Mouse (Mus musculus) kidney, adult 9 months (tissue): ENCODE data around the gene Tbx19.

Experiments
- DNase-seq: peaks from one replicate; pipeline ENCODE4 v3.0.0; 2022

Gene Tbx19

DNA sequence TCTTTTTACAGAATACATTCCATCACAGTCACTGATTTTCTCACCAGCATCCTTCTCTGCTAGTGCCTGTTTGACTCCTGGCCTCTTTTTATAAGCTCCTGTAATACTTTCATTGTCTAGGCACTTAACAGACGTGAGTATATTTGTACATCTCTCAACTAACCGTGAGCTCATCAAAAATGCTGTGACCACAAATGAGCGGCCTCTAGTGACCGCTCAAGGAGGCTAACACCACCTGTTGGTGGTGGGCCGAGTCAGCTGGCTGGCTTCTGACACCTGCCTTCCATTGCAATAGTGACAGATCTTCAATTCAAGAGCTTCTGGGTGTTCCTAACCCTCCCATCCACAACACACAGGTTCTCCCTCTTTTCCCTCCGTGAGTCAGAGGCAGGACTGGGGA lies 22.8 kb upstream of the Tbx19 start:
- no peak for DNase-seq

DNA sequence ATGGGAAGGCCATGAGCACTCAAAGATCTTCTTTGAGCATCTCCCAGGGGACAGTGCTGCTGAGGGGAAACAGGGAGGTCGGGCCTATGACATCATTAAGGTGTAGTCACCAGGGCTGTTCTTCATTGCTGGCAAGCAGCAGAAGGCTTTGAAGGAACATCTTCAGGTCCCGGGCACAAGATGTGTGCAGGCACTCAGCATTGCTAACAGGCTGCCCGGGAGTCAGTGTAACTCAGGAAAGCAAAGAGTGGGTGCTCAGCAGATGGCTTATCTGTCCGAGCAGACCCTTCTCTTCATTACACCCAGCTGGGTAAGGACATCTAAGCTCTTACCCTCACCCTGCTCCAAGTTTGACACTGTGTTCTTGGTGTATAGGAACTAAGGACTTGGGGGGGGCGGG lies 18.7 kb upstream of the Tbx19 start:
- DNase-seq, result no peak

DNA sequence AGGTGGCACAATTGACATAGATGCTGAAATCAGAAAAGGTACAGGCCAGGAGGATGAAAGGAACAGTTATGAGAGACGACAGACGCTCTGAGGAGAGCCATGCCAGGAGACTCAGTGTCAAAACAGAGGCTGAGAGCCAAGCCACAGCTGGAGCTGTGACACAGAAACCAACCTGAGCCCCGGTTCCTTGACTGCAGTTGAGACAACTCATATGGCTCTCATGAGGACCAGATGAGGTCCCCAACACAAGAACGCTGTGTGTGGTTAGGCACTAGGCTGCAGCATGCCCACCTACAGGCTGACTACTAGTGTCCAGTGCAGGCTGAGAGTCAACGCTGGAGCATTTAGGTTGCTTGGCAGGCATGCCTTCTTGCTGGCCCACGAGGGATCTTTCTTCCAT lies 17.5 kb upstream of the Tbx19 start:
- DNase-seq, result no peak

DNA sequence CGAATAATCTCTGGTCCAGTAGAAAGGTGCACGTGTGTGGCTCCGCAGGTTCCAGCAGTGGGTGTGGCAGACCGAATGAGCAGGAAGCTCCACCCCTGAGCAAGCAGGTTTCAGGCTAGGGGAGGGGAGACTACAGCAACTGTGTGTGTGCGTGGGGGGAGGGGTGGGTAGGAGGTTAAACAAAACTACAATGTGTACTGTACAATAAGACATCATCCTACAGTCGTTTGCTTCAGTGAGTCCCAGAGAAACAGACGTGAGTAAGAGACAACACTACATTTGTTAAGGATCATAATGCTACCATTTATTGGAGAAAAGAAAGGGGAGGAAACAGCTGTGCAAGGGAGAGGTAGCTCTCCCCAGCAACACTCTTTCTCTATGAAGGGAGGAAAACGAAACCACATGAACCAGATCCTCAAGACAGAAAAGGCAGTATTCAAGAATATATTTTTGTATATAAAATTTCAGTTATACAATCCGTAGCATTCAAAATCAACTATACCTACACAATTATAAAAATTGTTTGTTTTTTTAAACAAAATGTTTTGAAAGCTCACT lies 13.6 kb upstream of the Tbx19 start:
- no peak for DNase-seq

DNA sequence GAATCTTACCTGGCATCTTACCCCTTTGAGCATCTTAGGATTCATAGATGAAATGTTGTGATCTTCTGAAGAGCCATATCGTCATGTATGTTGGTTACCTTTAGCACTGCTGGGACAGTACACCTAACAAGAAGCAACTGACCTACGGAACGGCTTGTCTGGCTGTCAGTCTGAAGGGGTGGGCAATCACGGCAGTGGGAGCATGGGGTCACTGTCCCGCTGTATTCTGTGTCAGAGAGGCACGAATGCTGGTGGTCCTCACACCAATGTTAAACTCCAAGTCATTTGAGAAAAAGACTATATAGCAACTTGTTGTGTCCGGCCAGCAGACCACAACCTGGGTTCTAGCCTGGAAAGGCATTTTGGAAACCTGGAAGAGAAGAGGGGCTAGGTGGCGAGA lies 10.7 kb upstream of the Tbx19 start:
- DNase-seq, result no peak

DNA sequence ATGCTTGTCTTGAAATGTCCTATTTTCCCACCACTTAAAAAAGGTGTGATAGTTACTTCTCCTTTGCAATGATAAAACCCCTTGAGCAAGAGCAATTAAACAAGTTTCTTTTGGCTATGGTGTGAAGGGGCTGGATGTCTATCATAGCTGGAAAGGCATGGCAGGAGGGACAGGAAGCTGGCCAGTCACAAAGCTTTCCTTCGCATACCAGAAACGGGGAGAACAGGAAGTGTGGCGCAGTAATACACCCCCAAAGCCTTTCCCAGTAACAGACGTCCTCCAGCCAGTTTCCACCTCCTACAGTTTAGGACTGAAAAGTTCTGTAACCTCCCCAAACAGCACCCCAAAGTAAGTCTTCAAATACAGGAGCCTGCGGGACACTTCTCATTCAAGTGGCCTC lies 9.6 kb upstream of the Tbx19 start:
- DNase-seq, result no peak

DNA sequence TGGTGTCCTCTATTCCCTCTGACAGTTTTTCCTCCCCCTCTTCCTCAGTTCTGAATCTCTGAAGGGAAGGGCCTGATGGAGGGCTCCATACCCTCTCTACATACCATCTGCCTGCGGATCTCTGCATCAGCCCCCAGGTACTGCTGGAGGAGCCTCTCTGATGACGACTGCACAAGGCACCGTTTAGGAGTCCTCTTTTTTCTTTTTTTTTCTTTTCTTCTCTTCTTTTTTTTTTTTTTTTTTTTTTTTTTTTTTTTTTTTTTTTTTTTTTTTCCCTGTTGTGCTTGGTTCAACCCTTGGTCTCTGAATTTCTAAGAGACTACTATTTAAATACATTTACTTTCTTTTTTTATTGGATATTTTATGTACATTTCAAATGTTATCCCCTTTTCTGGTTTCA lies 8.9 kb upstream of the Tbx19 start:
- DNase-seq, result no peak

DNA sequence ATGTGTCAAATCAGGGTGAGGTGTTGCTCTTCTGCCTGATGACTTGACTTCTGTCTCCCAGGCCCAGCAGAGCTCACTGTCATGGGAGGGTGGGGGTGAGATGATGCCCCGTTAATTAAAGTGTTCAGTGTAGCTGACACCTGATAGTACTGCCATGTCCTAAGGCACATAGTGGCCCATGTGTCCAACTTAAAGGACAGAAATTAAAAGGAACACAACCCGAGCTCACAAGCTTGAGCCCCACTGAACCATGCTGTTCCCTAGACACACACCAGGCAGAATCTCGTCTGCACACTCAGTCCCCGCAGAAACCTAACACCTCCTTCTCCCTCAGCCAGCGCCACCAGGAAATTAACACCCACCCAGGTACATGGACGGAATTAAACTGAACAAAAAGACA lies 4.3 kb upstream of the Tbx19 start:
- DNase-seq, result no peak

DNA sequence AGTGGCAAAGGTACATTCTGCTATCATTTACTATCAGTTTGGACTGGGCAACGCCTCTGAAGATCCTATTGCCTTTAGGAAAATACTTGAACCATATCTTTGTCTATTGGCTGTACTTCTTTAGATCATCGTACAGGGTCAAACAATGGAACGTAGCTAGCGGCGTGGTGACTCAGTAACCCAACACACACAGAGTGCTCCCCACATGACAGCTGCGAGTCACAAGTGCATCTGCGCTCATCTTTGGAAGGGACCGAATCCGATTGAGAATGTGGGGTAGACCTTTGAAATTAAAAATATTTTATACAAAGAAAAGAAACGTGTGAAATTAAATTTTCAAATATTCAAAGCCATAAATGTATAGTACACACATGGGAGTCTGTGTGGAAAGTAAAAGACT lies 1.7 kb downstream of the Tbx19 start:
- no peak for DNase-seq

DNA sequence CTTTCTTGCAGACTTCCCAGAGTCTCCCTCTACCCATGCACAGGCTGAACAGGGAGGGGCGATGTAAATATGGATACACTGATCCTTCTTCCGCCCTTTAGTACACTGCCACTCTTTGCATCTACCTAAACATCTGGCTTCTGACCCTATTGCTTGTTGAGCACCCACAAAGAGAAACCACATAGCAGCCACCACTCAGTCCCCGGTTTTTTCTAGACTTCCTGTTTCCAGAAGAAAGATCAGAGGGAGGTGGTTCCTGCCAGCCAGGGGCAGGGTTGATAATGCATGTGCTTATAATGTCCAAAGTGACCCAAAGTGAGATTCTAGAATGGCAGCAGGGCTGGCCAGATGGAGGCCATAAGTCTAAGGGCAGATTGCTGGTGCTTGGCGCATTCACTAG lies 6.4 kb downstream of the Tbx19 start:
- DNase-seq, result no peak

DNA sequence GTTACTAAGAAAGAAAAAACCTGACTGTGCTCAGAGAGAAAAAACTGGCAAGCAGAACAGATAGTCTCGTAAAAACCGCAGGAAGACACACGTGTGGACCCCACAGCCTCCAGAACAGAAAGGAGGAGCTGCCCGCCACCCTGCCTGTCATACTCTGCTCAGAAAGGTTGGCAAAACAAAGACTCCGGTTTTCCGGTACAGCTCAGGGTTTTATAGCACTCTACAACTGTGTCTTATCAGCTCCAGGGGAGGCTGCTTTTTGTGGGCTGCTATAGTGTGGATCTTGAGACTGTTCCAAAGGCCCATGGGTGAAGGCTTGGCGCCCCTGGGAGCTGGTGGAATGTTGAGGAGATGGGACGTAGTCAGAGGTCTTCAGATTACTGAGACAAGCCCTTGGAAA lies 9.4 kb downstream of the Tbx19 start:
- no peak for DNase-seq

DNA sequence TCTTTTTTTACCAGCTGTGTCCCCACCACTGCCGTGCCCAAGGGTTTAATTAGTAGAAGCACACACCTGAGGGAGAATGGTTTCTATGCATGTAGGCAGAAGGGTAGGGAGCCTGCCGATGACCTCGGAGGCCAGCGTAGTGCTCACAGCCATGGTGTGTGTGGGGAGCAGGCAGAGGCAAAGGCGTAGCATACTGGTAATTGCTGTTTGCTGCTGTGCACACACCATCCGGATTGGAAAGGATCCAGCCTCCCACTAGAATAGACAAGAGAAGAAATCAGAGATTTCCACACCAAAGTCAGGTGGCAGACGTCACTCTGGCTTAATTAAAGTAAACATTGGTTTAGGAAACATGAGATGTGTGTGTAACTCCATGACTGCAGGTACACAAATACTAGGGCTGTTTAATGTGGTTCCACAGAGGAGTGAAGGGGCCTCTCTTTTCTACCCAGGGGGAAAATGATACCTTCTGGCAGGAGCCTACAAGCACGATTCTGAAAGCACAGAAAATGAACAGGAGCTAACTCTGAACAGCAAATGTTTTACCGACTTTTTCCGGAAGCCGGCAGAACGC lies 18.1 kb downstream of the Tbx19 start:
- no peak for DNase-seq

DNA sequence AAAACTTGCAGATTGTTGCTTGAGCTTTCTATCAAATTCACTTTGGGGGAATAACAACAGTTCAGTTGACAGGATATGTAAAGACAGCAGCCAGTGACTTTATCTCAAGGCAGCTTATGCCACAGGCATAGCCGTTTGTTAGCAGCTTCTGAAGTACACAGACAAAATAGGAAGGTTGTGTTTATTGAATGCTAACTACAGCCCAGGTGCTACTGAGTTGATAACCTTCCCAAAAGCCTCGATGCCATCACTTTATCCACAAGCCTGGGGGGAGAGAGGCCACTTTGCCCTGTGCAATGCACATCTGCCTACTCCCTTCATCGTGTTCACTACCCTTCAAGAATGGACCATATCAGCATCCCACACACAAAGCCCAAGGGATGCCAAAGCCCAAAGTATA lies 20.3 kb downstream of the Tbx19 start:
- DNase-seq, result no peak

DNA sequence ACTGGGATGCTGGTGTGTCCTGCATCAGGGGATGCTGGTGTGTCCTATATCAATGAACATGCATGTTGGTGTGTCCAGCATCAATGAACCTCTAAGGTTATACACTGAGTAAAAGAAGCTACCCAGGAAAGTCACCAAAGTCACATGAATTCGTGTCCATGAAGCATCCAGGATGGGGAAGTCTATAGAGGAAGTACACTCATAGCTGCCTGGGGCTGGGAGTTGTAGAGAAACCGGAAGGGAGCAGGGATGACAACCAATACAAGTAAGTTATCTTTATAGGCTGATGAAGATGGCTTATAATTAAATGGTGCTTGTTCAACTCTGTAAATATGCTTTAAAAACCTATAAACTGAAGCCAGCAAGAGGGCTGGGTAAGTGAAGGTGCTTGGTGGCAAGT lies 26.7 kb downstream of the Tbx19 start:
- no peak for DNase-seq

DNA sequence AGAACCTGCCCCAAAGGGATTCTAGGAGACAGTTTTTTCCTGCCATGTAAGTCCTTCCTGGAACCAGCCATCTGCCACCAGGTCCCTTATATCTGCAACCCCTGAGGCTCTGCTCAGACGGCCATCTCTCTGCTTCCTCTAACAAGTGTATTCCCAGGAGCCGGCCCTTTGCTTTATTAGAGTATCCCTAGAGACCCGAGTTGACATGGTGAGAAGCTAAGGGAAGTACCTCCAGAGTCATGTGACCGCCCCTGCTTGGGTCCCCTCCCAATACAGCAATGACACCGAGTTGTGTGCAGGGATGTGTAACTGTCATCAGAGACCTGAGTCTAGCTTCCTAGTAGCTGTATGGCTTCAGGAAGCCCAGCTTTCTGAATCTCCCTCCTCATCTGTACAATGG lies 27.3 kb downstream of the Tbx19 start:
- DNase-seq, result no peak

DNA sequence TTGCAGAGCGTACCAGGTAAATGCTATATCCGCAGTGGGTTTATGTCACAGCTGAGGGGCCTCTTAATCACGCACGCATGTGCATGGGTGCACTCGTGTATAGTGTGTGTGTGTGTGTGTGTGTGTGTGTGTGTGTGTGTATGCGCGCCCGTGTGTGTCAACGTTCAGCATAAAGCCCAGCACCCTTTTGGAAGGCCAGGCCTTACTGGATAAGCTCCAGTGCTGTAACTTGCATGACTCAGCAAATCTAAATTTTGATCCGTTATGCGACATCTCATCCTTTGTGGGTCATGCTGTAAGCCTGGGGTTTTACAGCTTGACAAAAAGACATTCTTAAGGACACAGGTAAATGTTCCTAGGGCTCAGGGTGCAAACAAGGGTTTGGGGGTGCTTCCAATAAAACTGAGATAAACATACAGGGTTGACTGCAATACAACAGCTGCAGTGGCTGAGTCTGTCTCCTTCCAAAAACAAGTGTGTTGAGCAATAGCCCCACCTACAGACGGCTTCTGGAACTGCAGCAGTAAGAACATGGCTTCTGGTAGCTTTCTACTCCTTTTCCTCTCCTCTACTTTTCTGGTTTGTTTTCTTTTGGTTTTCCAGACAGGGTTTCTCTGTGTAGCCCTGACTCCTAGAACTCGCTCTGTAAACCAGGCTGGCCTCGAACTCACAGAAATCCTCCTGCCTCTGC lies 28.2 kb downstream of the Tbx19 start:
- peak; percentile 85 for DNase-seq

DNA sequence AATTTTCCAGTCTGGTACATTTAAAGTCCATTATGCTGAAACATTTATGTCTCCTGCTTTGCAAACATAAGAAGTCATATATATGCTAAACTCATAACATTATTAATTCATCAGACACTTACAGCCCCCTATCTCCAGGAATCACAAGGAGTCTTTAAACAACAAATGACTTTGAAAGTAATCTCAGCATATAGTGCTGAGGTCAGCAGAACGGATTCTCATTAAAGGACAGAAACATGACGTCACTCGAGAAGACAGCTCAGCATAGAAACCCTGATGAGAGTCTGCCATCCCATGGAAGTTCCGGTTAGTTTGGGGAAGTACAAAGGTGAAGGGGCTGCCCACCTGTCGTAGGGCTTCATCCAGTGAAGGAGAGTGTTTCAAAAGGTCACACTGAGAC lies 31.0 kb downstream of the Tbx19 start:
- no peak for DNase-seq

DNA sequence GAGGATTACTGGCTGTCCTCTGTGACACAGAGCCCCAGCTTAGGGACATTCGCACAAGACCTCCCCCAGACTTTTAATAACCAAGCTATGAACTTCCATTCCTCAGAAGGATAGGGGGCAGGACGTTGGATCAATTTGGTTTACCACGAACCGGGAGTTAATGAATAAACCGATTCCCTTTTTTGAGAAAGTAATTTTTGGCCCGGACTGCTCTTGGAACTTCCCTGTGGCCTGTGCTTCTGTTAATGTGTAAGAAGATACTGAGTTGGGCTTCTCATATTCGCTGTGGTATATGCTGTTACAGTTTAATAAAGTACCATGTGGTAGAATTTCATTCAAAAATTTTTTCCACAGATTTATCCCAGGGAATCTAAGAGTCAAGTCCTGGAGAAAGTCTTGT lies 39.5 kb downstream of the Tbx19 start:
- DNase-seq, result peak; percentile 75

DNA sequence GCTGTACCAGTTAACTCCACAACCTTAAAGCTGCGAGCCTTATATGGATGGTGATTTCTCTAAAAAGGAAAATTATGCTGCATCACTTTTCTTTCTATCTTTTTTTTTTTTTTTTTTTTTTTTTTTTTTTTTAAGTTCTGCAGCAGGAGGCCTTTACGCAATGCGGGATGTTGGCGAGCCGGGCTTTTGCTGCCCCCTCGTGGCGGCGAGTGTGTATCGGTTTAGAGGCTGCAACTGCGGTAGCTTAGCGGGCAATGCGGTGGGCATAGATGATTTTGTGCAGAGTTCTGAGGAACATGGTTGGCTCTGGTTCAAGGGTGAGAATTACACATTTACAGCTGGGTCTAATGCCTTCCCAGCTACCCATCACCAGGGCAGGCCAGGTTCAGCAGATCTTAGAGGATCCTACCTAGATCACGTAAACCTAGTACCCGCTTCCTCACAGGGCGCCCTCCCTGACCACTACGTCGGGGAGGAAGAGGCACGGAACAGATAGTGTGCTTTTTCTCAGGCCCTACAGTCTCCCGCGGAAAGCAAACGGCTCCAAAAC lies 40.1 kb downstream of the Tbx19 start:
- peak; percentile 87 for DNase-seq

DNA sequence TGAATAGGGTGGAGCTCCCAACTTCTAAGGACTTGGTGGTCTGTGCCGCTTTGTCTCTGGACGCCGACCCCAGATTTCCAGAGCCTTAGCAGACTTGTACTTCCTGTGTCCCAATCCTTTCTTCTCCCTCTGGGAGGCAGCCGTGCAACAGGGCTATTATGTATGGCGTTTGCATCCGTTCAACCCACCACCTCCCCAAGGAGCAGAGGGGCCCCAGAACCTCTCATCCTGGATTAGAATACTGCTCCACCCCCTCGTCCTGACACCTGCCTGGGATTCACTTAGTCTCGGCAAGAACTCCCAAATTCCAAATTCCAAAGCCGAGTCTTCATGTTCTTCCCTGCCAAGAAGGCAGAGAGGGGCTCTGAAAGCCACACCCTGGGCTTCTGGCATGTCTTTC lies 40.8 kb downstream of the Tbx19 start:
- DNase-seq, result no peak

DNA sequence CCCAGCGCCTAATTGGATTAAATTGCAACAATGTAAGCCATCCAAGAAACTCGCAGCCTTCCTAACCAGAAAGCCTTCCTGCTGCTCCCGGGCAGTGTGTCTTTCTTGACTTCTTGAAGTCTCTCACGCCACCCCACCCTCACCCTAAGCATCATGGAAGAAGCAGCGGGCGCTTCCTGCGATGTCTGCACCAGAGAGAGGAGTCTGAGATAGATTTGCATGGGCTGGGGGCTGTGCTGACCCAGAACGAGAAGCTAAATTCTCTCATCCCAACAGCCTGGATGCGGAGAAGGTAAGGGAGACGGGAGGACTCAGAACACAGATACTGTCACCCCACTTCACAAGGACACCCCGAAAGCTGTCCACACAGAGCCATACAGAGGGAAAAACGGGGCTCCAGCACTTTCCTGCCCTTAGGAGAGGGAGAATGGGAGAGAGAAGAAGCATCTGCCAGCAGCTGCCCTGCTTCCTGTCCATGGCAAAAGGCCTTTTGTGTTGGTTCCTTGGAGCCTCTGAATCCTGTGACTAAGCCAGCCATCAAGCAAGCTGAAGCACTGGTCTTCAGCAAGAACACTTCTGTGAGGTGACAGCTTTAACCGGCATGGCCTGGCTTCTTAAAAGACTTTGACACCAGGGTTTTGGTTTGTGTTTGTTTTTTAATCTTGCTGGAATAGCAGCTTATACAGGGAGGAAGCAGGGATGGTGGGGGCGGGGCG lies 41.4 kb downstream of the Tbx19 start:
- no peak for DNase-seq

DNA sequence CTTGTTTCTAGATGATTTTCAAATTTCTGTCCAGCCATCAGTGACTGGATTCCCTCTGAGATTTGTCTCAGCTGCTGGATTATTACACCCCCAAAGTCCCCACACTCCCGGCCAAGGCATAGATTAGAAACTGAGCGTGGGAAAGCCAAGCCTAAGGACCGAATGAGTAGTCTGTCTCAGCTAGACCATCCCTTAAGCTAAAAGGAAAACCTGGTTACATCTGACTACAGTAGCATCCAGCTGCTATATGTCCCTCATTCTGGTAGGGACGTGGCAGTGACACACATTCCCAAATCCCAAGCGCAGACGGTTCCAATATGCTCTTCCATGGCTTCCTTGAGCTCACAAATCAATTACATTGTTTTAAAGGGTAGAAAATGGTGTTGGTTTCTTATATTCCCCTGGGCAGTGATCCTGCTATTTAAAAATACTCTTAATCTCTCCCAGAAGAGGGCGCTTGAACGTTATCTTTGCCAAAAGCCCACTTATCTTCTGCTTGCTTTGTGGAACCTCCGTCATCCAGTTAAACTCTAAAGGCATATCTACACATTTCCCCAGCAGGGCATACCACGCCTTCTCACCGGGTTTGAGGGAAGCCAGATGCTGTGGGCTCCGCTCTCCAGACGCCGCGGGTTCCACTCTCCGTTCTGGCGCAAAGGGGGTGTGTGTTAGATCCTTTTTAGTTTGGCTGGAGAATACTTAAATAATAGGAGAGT lies 46.0 kb downstream of the Tbx19 start:
- no peak for DNase-seq

DNA sequence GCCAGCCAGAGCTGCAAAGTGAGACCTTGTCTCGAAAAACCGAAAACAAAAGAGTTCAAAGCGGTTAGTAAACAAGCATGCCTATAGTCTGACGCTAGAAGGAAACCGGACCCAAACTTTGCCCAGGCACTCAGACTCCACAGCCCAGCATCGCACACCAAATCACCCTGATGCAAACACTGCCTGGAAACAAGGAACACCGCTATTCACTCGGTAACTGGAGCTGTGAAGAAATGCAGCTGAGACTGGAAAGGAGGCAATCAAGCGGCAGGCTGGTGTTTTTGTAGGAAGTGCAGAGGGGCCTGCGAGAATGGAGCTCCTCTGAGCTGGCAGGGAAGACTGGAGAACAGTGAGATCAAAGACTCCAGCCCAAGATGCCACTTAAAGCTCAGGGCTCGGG lies 46.9 kb downstream of the Tbx19 start:
- DNase-seq, result no peak
